Mouse (Mus musculus) CH12.LX (cell line): ENCODE measurements at regions not wholly inside any gene's neighbourhood (a gene's known extent, or its start where the extent isn't known, plus 50 kb on each side); places are given as distances from the start of the nearest gene placed in this dataset.

ENCODE experiments used
- DNase-seq: peaks from one replicate; pipeline ENCODE4 v3.0.0-alpha.2; 2013; ENCODE audit errors: extremely low read depth
- H3K27ac ChIP-seq: 2 replicates; pipeline ENCODE4 v1.5.1; 2012; ENCODE audit warnings: low read depth, mild to moderate bottlenecking, control low read depth, moderate library complexity; ENCODE audit not compliant: insufficient read depth
- H3K27me3 ChIP-seq: replicated peaks from 2 replicates; pipeline ENCODE3; 2012; ENCODE audit warnings: inconsistent platforms
- H3K36me3 ChIP-seq, 2 experiments: replicated peaks in 1 of 2; 2 replicates each; pipeline versions ENCODE3 to v1.6.1; 2012; ENCODE audit warnings: inconsistent platforms in 1 of 2, low read length in 1 of 2, mild to moderate bottlenecking in 1 of 2, mixed read lengths in 1 of 2, moderate library complexity in 1 of 2; ENCODE audit not compliant: control insufficient read depth in 1 of 2, insufficient read depth in 1 of 2
- H3K4me1 ChIP-seq, 2 experiments: 2 replicates each; pipeline ENCODE4 v1.6.1; 2012; ENCODE audit warnings: inconsistent platforms in 1 of 2, moderate library complexity in 1 of 2; ENCODE audit not compliant: insufficient read depth in 2 of 2, control insufficient read depth in 1 of 2
- H3K4me2 ChIP-seq: 2 replicates; pipeline ENCODE4 v1.6.1; 2012; ENCODE audit warnings: low read depth, mild to moderate bottlenecking, control low read depth; ENCODE audit not compliant: poor library complexity, insufficient read depth, severe bottlenecking
- H3K4me3 ChIP-seq, 3 experiments: fragments of 150-350 bp in 1 of 3; sonication (generic) in 1 of 3; replicated peaks in 1 of 3; 2 replicates each; pipeline versions ENCODE3 to v1.5.1; 2011 to 2012; ENCODE audit warnings: low read depth in 2 of 3, low read length in 2 of 3, mild to moderate bottlenecking in 2 of 3, moderate library complexity in 2 of 3, control low read depth in 1 of 3, improper control_type of control experiment in 1 of 3, inconsistent platforms in 1 of 3, mixed read lengths in 1 of 3; ENCODE audit not compliant: poor library complexity in 1 of 3
- H3K79me2 ChIP-seq: replicated peaks from 2 replicates; pipeline ENCODE4 v1.6.1; 2012; ENCODE audit warnings: mild to moderate bottlenecking, moderate library complexity; ENCODE audit not compliant: control insufficient read depth, poor library complexity, insufficient read depth, severe bottlenecking; ENCODE audit errors: extremely low read depth
- H3K9ac ChIP-seq: 2 replicates; pipeline ENCODE4 v1.6.1; 2012; ENCODE audit warnings: low read depth, mild to moderate bottlenecking, control low read depth, moderate library complexity; ENCODE audit not compliant: insufficient read depth
- H3K9me3 ChIP-seq: replicated peaks from 2 replicates; pipeline ENCODE3; 2012; ENCODE audit warnings: low read length, inconsistent platforms, mixed read lengths
- CHD2 ChIP-seq: IDR thresholded peaks from 2 replicates; pipeline ENCODE4 v1.6.1; 2011; ENCODE audit warnings: low read length, improper control_type of control experiment
- EP300 ChIP-seq: IDR thresholded peaks from 2 replicates; pipeline ENCODE4 v1.6.1; 2011; ENCODE audit warnings: low read length, improper control_type of control experiment
- ETS1 ChIP-seq: conservative IDR thresholded peaks from 2 replicates; pipeline ENCODE4 v1.6.1; 2012; ENCODE audit warnings: low read depth, mild to moderate bottlenecking, inconsistent platforms, low read length, improper control_type of control experiment, moderate library complexity
- GABPA ChIP-seq: IDR thresholded peaks from 2 replicates; pipeline ENCODE4 v1.6.1; 2012; ENCODE audit warnings: low read depth, low read length, improper control_type of control experiment, inconsistent platforms; ENCODE audit not compliant: insufficient replicate concordance
- IRF4 ChIP-seq: IDR thresholded peaks from 2 replicates; pipeline ENCODE4 v1.6.1; 2014; ENCODE audit warnings: low read depth, mild to moderate bottlenecking, inconsistent platforms, low read length, improper control_type of control experiment
- JUN ChIP-seq: IDR thresholded peaks from 2 replicates; pipeline ENCODE4 v1.6.1; 2011; ENCODE audit warnings: low read depth, mild to moderate bottlenecking, low read length, improper control_type of control experiment, moderate library complexity; ENCODE audit not compliant: insufficient read depth
- JUND ChIP-seq: conservative IDR thresholded peaks from 2 replicates; pipeline ENCODE4 v1.6.1; 2011; ENCODE audit warnings: low read depth, low read length, improper control_type of control experiment
- MAFK ChIP-seq: IDR thresholded peaks from 2 replicates; pipeline ENCODE4 v1.6.1; 2011; ENCODE audit warnings: low read length, improper control_type of control experiment; ENCODE audit not compliant: insufficient replicate concordance
- MAX ChIP-seq: IDR thresholded peaks from 2 replicates; pipeline ENCODE4 v1.6.1; 2011; ENCODE audit warnings: low read length, improper control_type of control experiment
- MAZ ChIP-seq: IDR thresholded peaks from 2 replicates; pipeline ENCODE4 v1.6.1; 2012; ENCODE audit warnings: low read depth, mild to moderate bottlenecking, inconsistent platforms, low read length, improper control_type of control experiment, moderate library complexity
- NELFE ChIP-seq: IDR thresholded peaks from 2 replicates; pipeline ENCODE4 v1.6.1; 2011; ENCODE audit warnings: low read depth, low read length, improper control_type of control experiment
- PAX5 ChIP-seq: IDR thresholded peaks from 2 replicates; pipeline ENCODE4 v1.6.1; 2012; ENCODE audit warnings: low read length, inconsistent platforms, mixed read lengths
- POLR2A ChIP-seq: IDR thresholded peaks from 2 replicates; pipeline ENCODE4 v1.6.1; 2011; ENCODE audit warnings: low read depth, mild to moderate bottlenecking, improper control_type of control experiment, low read length
- POLR2AphosphoS2 ChIP-seq: IDR thresholded peaks from 2 replicates; pipeline ENCODE4 v1.6.1; 2011; ENCODE audit warnings: low read depth, low read length, improper control_type of control experiment
- RAD21 ChIP-seq: IDR thresholded peaks from 2 replicates; pipeline ENCODE4 v1.6.1; 2011; ENCODE audit warnings: low read depth, mild to moderate bottlenecking, low read length, improper control_type of control experiment, moderate library complexity
- RCOR1 ChIP-seq: conservative IDR thresholded peaks from 2 replicates; pipeline ENCODE4 v1.6.1; 2012; ENCODE audit warnings: low read depth, mild to moderate bottlenecking, inconsistent platforms, low read length, improper control_type of control experiment
- SIN3A ChIP-seq: IDR thresholded peaks from 2 replicates; pipeline ENCODE4 v1.6.1; 2012; ENCODE audit warnings: low read length, improper control_type of control experiment, inconsistent platforms
- UBTF ChIP-seq: IDR thresholded peaks from 2 replicates; pipeline ENCODE4 v1.6.1; 2012; ENCODE audit warnings: low read depth, mild to moderate bottlenecking, inconsistent platforms, low read length, improper control_type of control experiment, moderate library complexity
- USF1 ChIP-seq: IDR thresholded peaks from 2 replicates; pipeline ENCODE4 v1.6.1; 2014; ENCODE audit warnings: low read depth, mild to moderate bottlenecking, inconsistent platforms, low read length, improper control_type of control experiment
- USF2 ChIP-seq: conservative IDR thresholded peaks from 2 replicates; pipeline ENCODE4 v1.6.1; 2011; ENCODE audit warnings: low read depth, low read length, improper control_type of control experiment
- ZC3H11A ChIP-seq: IDR thresholded peaks from 2 replicates; pipeline ENCODE4 v1.6.1; 2012; ENCODE audit warnings: low read depth, mild to moderate bottlenecking, inconsistent platforms, low read length, improper control_type of control experiment
- ZMIZ1 ChIP-seq: IDR thresholded peaks from 2 replicates; pipeline ENCODE4 v1.6.1; 2012; ENCODE audit warnings: low read depth, mild to moderate bottlenecking, inconsistent platforms, low read length, improper control_type of control experiment
- dilution Hi-C: fragments of 300-500 bp; cut with MboI; formaldehyde crosslinking; loops from 2 replicates; pipeline ENCODE4 v1.14.3; 2020; ENCODE audit warnings: low sequenced_read_pairs; ENCODE audit not compliant: extremely low pct_unique_long_range_greater_than_20kb, extremely low pct_ligation_motif_present
- in situ Hi-C: fragments of 300-500 bp; cut with MboI; formaldehyde crosslinking; loops from 3 replicates; pipeline ENCODE4 v1.14.3; 2019; ENCODE audit warnings: low sequenced_read_pairs, low pct_ligation_motif_present, low pct_unique_long_range_greater_than_20kb, mixed read lengths

GRCm38 (mm10) chr9:41523969-41524368 is 362.5 kb upstream of the Ubash3b start:
- no peaks in the 10 kb centered on the region for H3K36me3 ChIP-seq
- H3K9ac ChIP-seq: no peak overlapping the region
- H3K4me3 ChIP-seq: no peak overlapping the region
- H3K4me2 ChIP-seq: no peak overlapping the region
- TF ChIP-seq ZMIZ1 (no peak), USF2 (no peak), RAD21 (no peak), CHD2 (no peak), ETS1 (no peak), JUN (no peak), RCOR1 (no peak), MAFK (no peak)
- H3K27me3 ChIP-seq: no peaks in the 10 kb centered on the region
- DNase-seq: no peak
- H3K9me3 ChIP-seq: no peaks in the 10 kb centered on the region
- no peaks in the 10 kb centered on the region for H3K79me2 ChIP-seq
- in situ Hi-C loops: no loop called here
- dilution Hi-C loops: no loop called here
- no peak overlapping the region; the same call in 1 of the 2 replicates for H3K27ac ChIP-seq
- peaks cover 9 to 27% of the 10 kb centered on the region in 2 experiments for H3K4me1 ChIP-seq

GRCm38 (mm10) chr9:41522302-41522701 is 360.8 kb upstream of the Ubash3b start:
- no peaks in the 10 kb centered on the region for H3K79me2 ChIP-seq
- dilution Hi-C loops: no loop called here
- no peak overlapping the region for H3K4me3 ChIP-seq
- H3K27me3 ChIP-seq: no peaks in the 10 kb centered on the region
- in situ Hi-C loops: no loop called here
- no peaks in the 10 kb centered on the region for H3K36me3 ChIP-seq
- H3K4me2 ChIP-seq: no peak overlapping the region
- TF ChIP-seq EP300: no peak
- no peaks in the 10 kb centered on the region for H3K9me3 ChIP-seq
- H3K27ac ChIP-seq: no peak overlapping the region
- no peak overlapping the region for H3K9ac ChIP-seq
- DNase-seq: no peak
- H3K4me1 ChIP-seq: peaks cover 9 to 24% of the 10 kb centered on the region in 2 experiments

- dilution Hi-C loops: no loop called here
- in situ Hi-C loops: no loop called here
These were observed 356.3 kb upstream of the Ubash3b start for GRCm38 (mm10) chr9:41517787-41518186.

More at GRCm38 (mm10) chr9:41517787-41518186, 356.3 kb upstream of the Ubash3b start:
- no peak overlapping the region for H3K4me2 ChIP-seq
- H3K79me2 ChIP-seq: no peaks in the 10 kb centered on the region
- H3K9ac ChIP-seq: no peak overlapping the region
- DNase-seq: no peak
- no peaks in the 10 kb centered on the region for H3K4me1 ChIP-seq
- TF ChIP-seq MAX (no peak), RCOR1 (no peak), JUND (no peak), PAX5 (no peak), SIN3A (no peak), NELFE (no peak), IRF4 (no peak), POLR2AphosphoS2 (no peak), MAZ (no peak), POLR2A (no peak), USF1 (no peak), RAD21 (no peak), GABPA (no peak), ZC3H11A (no peak), UBTF (no peak)
- H3K36me3 ChIP-seq: no peaks in the 10 kb centered on the region
- no peaks in the 10 kb centered on the region for H3K27me3 ChIP-seq
- no peak overlapping the region for H3K27ac ChIP-seq
- H3K4me3 ChIP-seq: no peak overlapping the region
- H3K9me3 ChIP-seq: no peaks in the 10 kb centered on the region
